In the genomic region with DNA sequence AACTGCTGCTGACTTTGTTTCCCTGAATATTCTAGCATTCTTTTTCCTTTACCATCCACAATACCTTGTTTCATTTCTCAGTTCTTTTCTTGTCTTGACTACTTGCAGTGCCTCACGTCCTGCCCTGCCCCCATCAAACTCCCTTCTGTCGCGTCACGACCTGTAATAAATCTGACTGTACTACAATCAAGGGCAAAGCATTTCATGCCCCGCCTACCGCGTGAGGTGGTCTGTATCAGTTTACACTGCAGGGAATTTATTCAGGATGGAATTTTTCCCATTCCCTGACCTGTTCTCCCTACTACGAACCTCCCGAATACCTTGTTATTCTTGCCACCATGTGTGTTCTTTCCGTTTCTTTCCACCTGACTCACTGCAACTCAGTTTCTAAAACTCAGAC, we compare ENCODE assay signal across 23 mouse cellular contexts. TPM values are rescaled to one million over a fixed set of nuclear protein-coding genes. Genes with fewer than 3 reads are reported as not detected.
DNase-seq lines count a peak whose midpoint lies in the region; ATAC-seq and TF ChIP-seq lines count a peak whose summit lies in the region.
"Had no signal": no experiment of that assay in that cellular context is flagged by ENCODE, and none has a peak within 500 bp of the region (broad histone marks: within the 10 kb centered on the region; RNA-seq: fewer than 3 reads in every experiment).

No protein-coding gene starts in this region.

- intact Hi-C loops in heart, adult 2 months (cut with DNase I), result no loop called here

- no peaks in the 10 kb centered on the region for H3K9me3 ChIP-seq in kidney, embryonic 16.5 days (ENCODE audit: low read length)
- H3K9me3 ChIP-seq in intestine, embryonic 15.5 days, result no peaks in the 10 kb centered on the region
- H3K9me3 ChIP-seq in stomach, postnatal 0 days (ENCODE audit: control insufficient read depth, low read length), result no peaks in the 10 kb centered on the region
- H3K9me3 ChIP-seq: embryonic facial prominence, embryonic 15.5 days; heart, embryonic 13.5 days; hindbrain, embryonic 13.5 days; limb, embryonic 15.5 days; liver, embryonic 15.5 days; neural tube, embryonic 12.5 days had no signal

- TF ChIP-seq POLR2A in heart, adult 2 months (IDR thresholded peaks at IDR 0.05; ENCODE audit: insufficient read depth, low read depth, low read length), result no peak

- TF ChIP-seq CTCF in stomach, postnatal 0 days (IDR thresholded peaks at IDR 0.05; ENCODE audit: low read depth), result no peak
- no peak for TF ChIP-seq CTCF in heart, adult 2 months (IDR thresholded peaks at IDR 0.05)

- H3K27ac ChIP-seq in kidney, embryonic 16.5 days (ENCODE audit: low read length), result no peak overlapping the region
- no peak overlapping the region for H3K27ac ChIP-seq in intestine, embryonic 15.5 days
- H3K27ac ChIP-seq in stomach, postnatal 0 days (replicated peaks), result no peak overlapping the region
- no peak overlapping the region for H3K27ac ChIP-seq in heart, adult 2 months
- H3K27ac ChIP-seq: embryonic facial prominence, embryonic 15.5 days; heart, embryonic 13.5 days; hindbrain, embryonic 13.5 days; limb, embryonic 15.5 days; liver, embryonic 15.5 days; macrophage; neural tube, embryonic 12.5 days had no signal

- ATAC-seq in kidney, embryonic 16.5 days (ENCODE audit: low FRiP score, low TSS enrichment), result no peak
- ATAC-seq in intestine, embryonic 15.5 days, result peak; percentile 81
- no peak for ATAC-seq in stomach, postnatal 0 days (ENCODE audit: low FRiP score, low TSS enrichment)
- ATAC-seq: forebrain, postnatal 0 days had no signal

- H3K4me1 ChIP-seq in kidney, embryonic 16.5 days (ENCODE audit: insufficient read depth, low read length), result peaks cover 8% of the 10 kb centered on the region
- H3K4me1 ChIP-seq in intestine, embryonic 15.5 days (replicated peaks), result no peaks in the 10 kb centered on the region
- H3K4me1 ChIP-seq in stomach, postnatal 0 days (replicated peaks; ENCODE audit: control insufficient read depth, insufficient read depth), result no peaks in the 10 kb centered on the region
- H3K4me1 ChIP-seq in heart, adult 2 months (ENCODE audit: control insufficient read depth, insufficient read depth, low read length), result no peaks in the 10 kb centered on the region
- H3K4me1 ChIP-seq: embryonic facial prominence, embryonic 15.5 days; heart, embryonic 13.5 days; hindbrain, embryonic 13.5 days; limb, embryonic 15.5 days; liver, embryonic 15.5 days; neural tube, embryonic 12.5 days had no signal

- TF ChIP-seq EP300 in stomach, postnatal 0 days (optimal IDR thresholded peaks at IDR 0.05), result no peak
- TF ChIP-seq EP300 in heart, adult 2 months (IDR thresholded peaks at IDR 0.05; ENCODE audit: insufficient read depth, low read depth, low read length), result no peak

- no peak for DNase-seq in kidney, adult 11 months
- DNase-seq in adrenal gland, postnatal 25 days, result peak; percentile 45
- peak; percentile 51 for DNase-seq in stomach, postnatal 0 days (ENCODE audit: low spot score)
- no peak for DNase-seq in right cerebral cortex, postnatal 36 days (ENCODE audit: low spot score in 2 of 2)
- DNase-seq in heart, adult 2 months, result no peak
- DNase-seq: B cell, adult 2 months; cerebellum, adult 8-10 months; forebrain, postnatal 0 days; kidney, adult 18-20 months; thymus, postnatal 36 days had no signal

- H3K9ac ChIP-seq in kidney, embryonic 16.5 days (replicated peaks; ENCODE audit: low read length), result no peak overlapping the region
- H3K9ac ChIP-seq in intestine, embryonic 15.5 days, result no peak overlapping the region
- no peak overlapping the region for H3K9ac ChIP-seq in stomach, postnatal 0 days (ENCODE audit: low read length)
- H3K9ac ChIP-seq in heart, adult 2 months (ENCODE audit: low read depth, low read length), result no peak overlapping the region
- H3K9ac ChIP-seq: embryonic facial prominence, embryonic 15.5 days; forebrain, postnatal 0 days; heart, embryonic 13.5 days; hindbrain, embryonic 13.5 days; limb, embryonic 15.5 days; liver, embryonic 15.5 days; neural tube, embryonic 12.5 days had no signal

- H3K4me3 ChIP-seq in kidney, embryonic 16.5 days (ENCODE audit: low read length), result no peak overlapping the region
- no peak overlapping the region for H3K4me3 ChIP-seq in intestine, embryonic 15.5 days (replicated peaks)
- no peak overlapping the region for H3K4me3 ChIP-seq in stomach, postnatal 0 days (ENCODE audit: low read depth, low read length)
- H3K4me3 ChIP-seq in heart, adult 2 months, result no peak overlapping the region
- H3K4me3 ChIP-seq: embryonic facial prominence, embryonic 15.5 days; heart, embryonic 13.5 days; hindbrain, embryonic 13.5 days; limb, embryonic 15.5 days; liver, embryonic 15.5 days; neural tube, embryonic 12.5 days had no signal

- no peaks in the 10 kb centered on the region for H3K36me3 ChIP-seq in kidney, embryonic 16.5 days (ENCODE audit: insufficient read depth, low read length)
- no peaks in the 10 kb centered on the region for H3K36me3 ChIP-seq in intestine, embryonic 15.5 days
- no peaks in the 10 kb centered on the region for H3K36me3 ChIP-seq in stomach, postnatal 0 days (ENCODE audit: control insufficient read depth, insufficient read depth, low read length)
- no peaks in the 10 kb centered on the region for H3K36me3 ChIP-seq in heart, adult 2 months (ENCODE audit: control insufficient read depth, insufficient read depth, low read length)
- H3K36me3 ChIP-seq: embryonic facial prominence, embryonic 15.5 days; heart, embryonic 13.5 days; hindbrain, embryonic 13.5 days; limb, embryonic 15.5 days; liver, embryonic 15.5 days; neural tube, embryonic 12.5 days had no signal

- no peaks in the 10 kb centered on the region for H3K27me3 ChIP-seq in kidney, embryonic 16.5 days (ENCODE audit: insufficient read depth, low read length)
- H3K27me3 ChIP-seq in intestine, embryonic 15.5 days (replicated peaks), result no peaks in the 10 kb centered on the region
- no peaks in the 10 kb centered on the region for H3K27me3 ChIP-seq in stomach, postnatal 0 days (ENCODE audit: control insufficient read depth, insufficient read depth, low read length)
- no peaks in the 10 kb centered on the region for H3K27me3 ChIP-seq in heart, adult 2 months (ENCODE audit: control insufficient read depth, insufficient read depth, low read length)
- H3K27me3 ChIP-seq: embryonic facial prominence, embryonic 15.5 days; heart, embryonic 13.5 days; hindbrain, embryonic 13.5 days; limb, embryonic 15.5 days; liver, embryonic 15.5 days; neural tube, embryonic 12.5 days had no signal

- 10% methylated on average over 10 of the region's 10 CpGs for WGBS in kidney, embryonic 16.5 days
- WGBS in intestine, embryonic 15.5 days, result 40% methylated on average over 10 of the region's 10 CpGs
- 21% methylated on average over 10 of the region's 10 CpGs for WGBS in stomach, postnatal 0 days
- WGBS in heart, adult 2 months, result 74% methylated on average over 10 of the region's 10 CpGs

- no peaks in the 10 kb centered on the region for H3K79me2 ChIP-seq in heart, adult 2 months (replicated peaks; ENCODE audit: control insufficient read depth, insufficient read depth, low read length)

- peak overlapping the region; percentile 7; the same call in 1 of the 2 replicates for H3K4me2 ChIP-seq in kidney, embryonic 16.5 days (replicated peaks; ENCODE audit: low read depth, low read length)
- H3K4me2 ChIP-seq in intestine, embryonic 15.5 days (replicated peaks), result no peak overlapping the region
- no peak overlapping the region for H3K4me2 ChIP-seq in stomach, postnatal 0 days (replicated peaks; ENCODE audit: low read depth)
- H3K4me2 ChIP-seq: embryonic facial prominence, embryonic 15.5 days; heart, embryonic 13.5 days; hindbrain, embryonic 13.5 days; limb, embryonic 15.5 days; liver, embryonic 15.5 days; midbrain, embryonic 11.5 days; neural tube, embryonic 12.5 days had no signal

RNA-seq across cellular contexts. Expression of a gene that starts 12.1 kb away (rescaled TPM):
- 27.6 and 31.8 TPM in 2 replicates for polyA plus RNA-seq in kidney, embryonic 16.5 days (2015; fragmentation: Nextera tagmentation; extraction: Ambion mirVana)
- 21.9 and 25.6 TPM in 2 replicates for total RNA-seq in adrenal gland, postnatal 25 days (2021)
- 74.8 and 89.0 TPM in 2 replicates for polyA plus RNA-seq in intestine, embryonic 15.5 days (2015; fragmentation: Nextera tagmentation; extraction: Ambion mirVana)
- 106 and 110 TPM in 2 replicates for polyA plus RNA-seq in stomach, postnatal 0 days (2015; fragmentation: Nextera tagmentation; extraction: Ambion mirVana)
- 1 to 10 TPM in 1 of 2 experiments, under 1 TPM in 1; 0.76 to 1.0 TPM for total RNA-seq in heart, adult 2 months (2021)
- 11.0 and 18.9 TPM in 2 replicates for polyA plus RNA-seq in heart, adult 2 months (2012; rRNA removed)
- total RNA-seq: common myeloid progenitor, adult 5-6 weeks; forebrain, postnatal 0 days; layer of hippocampus, postnatal 14 days; monocyte, adult 5-6 weeks had no signal
- polyA plus RNA-seq: heart, embryonic 13.5 days; limb, embryonic 15.5 days; macrophage; neural tube, embryonic 12.5 days had no signal

Comparison
In these comparisons a context has a peak if more than half of its experiments do, and no peak if none do; other contexts are left out.
1. DNase-seq: peak in adrenal gland, postnatal 25 days (single experiment) and stomach, postnatal 0 days (single experiment); none in kidney, adult 11 months (single experiment), right cerebral cortex, postnatal 36 days (0 of 2) and heart, adult 2 months (0 of 2).